Mouse (Mus musculus): ENCODE measurements around the gene Naa25.

The Naa25 gene

DNA sequence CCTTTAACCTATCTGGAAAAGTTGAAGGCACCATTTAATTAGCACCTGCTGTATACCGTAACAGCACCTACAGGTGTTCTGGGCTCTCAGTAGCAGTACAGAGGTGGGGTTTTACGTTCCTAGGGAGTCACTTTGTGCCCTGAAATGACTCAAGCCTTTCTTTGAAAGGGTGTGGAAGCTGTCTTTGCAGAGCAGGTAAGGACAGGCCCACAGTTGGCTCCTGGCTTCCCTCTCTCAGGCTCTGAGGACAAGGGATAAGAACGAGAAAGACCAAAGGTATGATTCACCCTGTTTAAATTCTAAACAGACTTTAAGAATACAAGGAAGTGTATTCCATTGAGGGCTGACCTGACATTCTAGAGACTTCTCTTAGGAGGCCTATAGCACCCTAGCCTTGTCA, 4.3 kb upstream of the Naa25 start:
- DNase-seq (ENCODE audit: low spot score): peak; percentile 57

DNA sequence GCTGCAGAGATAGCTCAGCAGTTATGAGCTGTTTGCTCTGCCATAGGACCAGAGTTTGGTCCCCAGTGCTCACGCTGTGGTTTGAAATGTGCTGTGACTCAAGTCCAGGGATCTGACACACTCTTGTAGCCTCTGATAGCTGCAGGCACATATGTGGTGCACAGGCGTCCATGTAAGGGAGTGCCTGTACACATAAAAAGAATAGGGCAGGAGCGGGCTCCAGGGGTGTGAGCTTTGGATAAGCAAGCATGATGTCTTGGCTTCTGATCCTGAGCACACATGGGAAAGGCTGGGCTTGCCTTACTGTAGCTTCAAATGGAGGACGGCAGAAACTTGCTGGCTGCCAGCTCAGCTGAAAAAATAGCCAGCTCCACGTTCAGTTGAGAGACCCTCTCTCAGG, 2.1 kb upstream of the Naa25 start:
- no peak for DNase-seq (ENCODE audit: low spot score)

DNA sequence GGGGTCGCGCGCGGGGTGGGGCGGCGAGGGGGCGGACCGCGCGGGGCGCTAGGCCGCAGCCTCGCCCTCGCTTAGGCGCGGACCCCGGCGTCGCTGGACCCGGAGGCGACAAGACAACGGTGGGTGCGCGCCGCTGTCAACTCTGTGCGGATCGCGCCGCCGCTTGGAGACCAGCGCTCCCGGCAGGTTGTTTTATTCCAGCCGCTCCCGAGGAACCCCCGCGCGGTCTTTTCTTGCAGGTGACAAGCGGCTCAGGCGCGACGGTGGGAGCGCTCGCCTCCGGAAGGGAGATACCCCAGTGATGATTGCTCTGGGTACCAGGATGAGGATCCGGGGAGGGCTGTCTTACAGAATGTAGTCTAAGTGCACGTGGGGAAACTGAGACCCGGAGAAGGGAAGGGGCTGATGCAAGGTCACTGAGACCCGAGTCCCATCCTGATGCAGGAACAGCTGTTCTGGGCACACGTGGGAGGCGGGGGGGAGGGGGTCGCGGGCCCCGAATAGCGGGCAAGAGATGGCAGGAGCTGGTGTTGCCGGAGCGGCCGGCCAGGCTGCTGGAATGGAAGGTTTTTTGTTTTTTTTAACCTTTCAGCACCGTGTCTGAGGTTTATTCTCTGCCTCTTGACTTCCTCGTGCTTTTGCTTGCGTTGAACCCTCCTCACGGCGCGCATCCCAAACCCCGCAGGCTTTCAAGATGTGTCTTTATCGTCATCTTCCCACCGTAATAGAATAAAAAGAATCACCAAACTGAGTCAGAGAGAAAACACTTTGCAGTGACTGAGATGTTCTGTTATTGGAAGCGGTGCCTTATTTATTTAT, 619 bp downstream of the Naa25 start:
- DNase-seq (ENCODE audit: low spot score): no peak

DNA sequence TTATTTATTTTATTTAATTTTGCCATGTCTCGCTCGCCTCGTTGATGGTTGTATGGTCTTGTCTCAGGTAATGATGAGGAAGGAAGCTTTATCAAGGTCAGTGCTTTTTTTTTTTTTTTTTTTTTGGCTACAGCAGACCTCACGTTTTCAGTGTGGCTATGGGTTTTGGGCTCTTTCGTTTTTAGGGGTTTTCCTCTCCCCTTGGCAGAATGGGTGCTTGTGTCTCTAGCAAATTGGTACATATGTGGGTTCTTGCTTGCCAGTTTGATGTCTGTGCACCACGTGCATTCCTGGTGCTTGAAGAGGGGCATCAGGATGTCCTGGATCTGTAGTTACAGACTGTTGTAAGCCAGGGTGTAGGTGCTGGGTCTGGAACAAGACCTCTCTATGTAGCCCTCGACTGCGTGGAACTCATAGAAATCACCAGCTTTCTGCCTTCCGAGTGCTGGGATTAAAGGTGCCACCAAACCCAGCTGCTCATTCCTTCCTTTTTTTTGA, 1.3 kb downstream of the Naa25 start:
- DNase-seq (ENCODE audit: low spot score): no peak

DNA sequence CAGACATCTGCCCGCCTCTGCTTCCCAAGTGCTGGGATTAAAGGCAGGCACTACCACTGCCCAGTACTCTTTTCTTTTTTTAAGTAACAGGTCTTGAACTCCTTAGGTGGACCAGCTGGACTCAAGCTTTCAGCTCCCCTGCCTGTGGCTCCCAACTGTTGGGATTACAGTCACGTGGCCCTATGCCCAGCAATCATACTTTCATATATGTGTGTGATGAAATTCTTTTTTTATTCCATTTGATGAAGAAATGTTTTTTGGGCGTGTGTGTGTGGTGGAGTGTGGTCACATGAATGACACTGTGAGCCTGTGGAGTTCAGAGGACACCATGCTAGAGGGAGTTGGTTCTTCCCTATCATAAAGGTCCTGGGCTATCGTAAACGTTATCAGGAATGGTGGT, 1.8 kb downstream of the Naa25 start:
- no peak for DNase-seq (ENCODE audit: low spot score)

DNA sequence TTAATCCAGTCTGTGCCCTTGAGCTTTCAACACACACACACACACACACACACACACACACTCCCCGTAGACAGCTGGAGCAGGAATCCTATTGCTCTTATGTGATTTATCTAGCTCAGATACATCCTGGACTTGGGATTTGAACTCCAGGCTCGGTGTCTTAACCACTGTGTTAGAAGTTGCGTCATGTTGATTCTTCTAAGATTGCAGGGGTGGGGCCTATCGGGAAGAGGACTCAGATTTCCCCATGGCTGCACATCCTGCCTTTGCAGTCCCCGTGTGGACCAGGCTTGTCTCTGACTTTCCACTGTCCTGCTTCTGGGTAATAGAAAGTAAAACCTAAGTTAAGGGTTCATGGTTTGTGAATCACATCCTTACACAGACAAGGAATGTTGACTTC, 2.3 kb downstream of the Naa25 start:
- DNase-seq (ENCODE audit: low spot score): no peak

DNA sequence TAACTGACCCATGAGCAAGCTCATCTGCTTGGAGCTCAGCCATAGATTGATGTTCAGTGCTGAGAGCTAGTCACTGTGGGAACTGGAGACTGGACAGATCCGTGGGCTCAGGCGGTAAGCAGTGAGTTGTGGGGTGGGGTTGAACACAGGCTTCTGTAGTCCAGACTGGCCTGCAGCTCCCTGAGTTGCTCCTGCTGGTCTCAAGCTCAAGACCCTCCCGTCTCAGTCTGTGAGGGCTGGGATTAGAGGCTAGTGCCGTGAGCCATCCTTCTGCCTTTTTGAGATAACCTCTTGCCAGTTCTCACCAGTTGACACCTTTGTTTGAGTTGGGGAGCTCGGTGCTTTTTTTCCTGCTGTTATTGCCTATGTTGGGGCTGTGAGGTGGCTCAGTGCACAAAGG, 3.1 kb downstream of the Naa25 start:
- DNase-seq (ENCODE audit: low spot score): no peak

DNA sequence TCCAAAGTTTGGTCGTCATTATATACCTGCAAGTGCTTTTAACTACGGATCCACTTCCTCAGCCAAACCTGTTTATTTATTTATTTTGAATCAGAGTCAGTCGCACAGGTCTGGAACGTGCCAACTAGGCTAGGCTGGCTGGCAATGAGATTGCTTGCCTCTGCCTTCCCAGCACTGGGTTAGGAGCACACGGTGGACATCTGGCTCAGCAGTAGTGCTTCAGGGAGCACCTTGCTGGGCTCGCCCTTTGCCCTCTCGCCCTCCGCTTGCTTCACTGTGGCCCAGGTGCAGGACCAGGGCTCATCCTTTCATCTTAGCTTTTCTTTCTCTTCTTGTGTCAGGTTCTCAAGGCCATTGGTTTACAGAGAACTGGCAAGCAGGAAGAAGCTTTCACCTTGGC, 10.1 kb downstream of the Naa25 start:
- no peak for DNase-seq (ENCODE audit: low spot score)

DNA sequence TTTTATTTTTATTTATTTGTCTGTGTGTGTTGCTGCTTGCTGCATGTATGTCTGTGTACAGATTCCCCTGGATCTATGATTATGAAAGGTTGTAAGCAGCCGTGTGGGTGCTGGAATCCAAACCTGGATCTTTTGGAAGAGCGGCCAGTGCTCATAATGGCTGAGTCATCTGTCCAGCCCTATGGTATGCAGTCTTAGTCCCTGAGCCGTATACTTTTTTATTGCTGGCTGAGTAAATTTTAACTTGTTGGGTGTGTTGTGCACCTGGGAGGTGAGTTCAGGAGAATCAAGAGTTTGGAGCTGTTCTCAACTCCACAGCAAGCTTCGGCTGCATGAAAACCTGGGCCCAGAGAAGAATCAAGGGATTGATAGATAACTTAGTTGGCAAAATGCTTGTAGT, 13.2 kb downstream of the Naa25 start:
- no peak for DNase-seq (ENCODE audit: low spot score)

DNA sequence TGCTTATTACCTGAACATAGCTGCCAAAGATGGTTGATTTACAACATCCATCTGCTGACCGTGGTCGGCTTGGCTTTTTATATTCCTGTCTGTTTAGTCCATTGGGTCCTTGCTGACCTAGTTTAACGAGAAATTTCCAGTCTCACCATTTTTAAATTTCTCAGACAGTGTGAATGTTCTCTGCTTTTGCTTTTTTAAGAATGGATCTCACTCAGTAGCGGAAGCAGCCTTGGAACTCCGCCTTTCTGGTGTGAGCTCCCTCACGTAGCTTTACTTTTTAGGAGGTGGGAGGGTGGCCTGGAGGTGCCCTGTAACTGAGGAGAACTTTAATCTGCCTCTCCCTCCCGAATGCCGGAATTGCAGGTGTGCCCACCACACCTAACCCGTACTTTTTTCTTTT, 23.0 kb downstream of the Naa25 start:
- DNase-seq (ENCODE audit: low spot score): no peak

DNA sequence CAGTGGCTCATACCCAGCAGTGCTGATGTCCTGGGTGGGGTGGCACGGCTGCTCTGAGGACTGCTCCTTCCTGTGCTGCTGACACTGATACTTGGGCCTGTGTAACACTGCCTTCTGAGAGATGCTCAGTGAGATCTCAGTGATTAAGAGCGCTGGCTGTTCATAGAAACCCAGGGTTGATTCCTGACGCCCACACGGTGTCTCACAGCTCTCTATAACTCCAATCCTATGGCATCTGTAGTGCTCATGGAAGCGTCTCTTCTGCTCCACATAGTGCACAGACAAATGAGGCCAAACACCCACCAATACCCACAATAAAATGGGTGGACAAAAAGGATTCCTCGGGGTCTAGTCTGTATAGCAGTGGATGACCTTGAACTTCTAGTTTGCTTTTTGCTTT, 25.1 kb downstream of the Naa25 start:
- no peak for DNase-seq (ENCODE audit: low spot score)

DNA sequence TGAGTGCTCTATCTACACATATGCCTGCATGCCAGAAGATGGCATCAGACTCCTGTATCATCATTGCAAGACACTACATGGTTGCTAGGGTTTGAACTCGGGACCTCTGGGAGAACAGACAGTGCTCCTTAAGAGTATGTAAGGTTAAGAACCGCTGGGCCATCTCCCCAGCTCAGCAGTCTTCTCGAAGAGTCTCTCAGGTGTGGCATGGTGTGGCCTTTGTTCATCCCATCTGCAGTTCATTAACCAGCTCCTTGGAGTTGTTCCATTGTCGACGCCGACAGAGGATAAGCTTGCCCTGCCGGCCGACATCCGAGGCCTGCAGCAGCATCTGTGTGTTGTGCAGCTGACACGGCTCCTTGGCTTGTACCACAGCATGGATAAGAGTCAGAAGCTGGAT, 25.6 kb downstream of the Naa25 start:
- no peak for DNase-seq (ENCODE audit: low spot score)

DNA sequence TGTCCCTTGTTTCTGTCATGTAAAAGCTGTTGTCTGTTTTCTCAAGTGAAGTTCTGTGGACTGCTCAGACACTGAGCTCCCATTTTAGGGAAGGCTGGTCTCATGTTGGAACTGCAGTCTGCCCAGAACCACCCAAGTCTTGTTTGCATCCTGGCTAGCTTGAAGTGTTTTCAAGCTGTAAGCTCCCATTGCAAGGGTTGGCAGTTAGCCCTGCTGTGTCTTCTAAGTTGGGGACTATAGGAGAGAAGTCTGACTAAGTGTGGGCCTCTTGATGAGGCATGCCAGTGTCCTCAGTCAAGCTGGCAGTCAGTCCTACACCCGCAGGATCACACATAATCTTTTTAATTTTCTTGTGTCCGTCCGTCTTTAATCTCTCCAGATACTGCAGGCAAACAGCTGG, 31.2 kb downstream of the Naa25 start:
- no peak for DNase-seq (ENCODE audit: low spot score)

DNA sequence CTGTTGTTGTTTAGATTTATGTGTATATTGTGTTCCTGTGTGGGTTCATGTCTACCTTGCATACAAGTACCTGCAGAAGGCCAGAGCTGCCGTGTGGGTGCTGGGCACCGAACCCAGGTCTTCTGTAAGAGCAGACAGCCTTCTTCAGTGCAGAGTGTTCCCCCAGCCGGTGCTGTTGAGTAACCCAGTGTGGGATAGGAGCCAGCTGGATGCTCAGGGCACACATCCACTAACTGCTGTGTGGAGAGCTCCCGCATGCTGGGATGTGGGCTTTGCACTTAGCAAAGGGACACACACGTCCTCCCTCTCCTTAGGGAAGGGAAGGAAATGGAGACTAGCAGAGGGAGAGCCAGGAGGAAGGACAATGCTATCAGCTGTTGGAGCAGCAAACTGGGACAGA, 40.4 kb downstream of the Naa25 start:
- DNase-seq (ENCODE audit: low spot score): no peak

DNA sequence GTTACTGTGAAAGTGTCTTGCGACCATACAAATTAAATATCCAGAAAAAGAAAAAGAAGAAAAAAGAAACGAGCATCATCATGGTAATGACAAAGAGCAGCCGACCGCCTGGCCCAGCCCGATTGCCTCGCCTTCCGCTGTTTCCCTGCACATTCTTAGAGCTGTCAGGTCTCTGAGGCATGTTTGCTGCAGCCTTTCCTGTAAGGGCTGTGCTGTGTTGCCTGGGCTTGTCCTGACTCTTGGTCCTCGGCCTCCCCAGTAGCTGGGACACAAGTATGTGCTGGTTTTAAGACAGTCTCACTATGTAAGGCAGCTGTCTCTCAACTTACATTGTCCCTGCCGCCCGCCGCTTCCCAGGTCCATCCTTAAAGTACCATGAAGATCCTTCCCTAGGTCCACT, 41.0 kb downstream of the Naa25 start:
- DNase-seq (ENCODE audit: low spot score): peak; percentile 52

DNA sequence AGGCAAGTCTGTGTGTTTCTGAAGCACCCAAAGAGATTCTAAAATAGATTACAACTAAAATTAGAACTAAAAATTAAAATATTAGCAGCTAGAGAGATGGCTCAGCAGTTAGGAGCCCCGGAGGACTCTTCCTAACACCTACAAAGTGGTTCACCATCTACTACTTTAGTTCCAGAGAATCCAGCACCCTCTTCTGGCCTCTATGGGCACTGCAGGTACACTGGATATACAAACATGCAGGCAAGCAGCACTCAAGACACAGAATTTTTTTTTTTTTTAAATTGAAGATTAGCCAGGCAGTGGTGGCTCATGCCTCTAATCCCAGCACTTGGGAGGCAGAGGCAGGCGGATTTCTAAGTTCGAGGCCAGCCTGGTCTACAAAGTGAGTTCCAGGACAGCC, 45.8 kb downstream of the Naa25 start:
- peak; percentile 36 for DNase-seq (ENCODE audit: low spot score)

DNA sequence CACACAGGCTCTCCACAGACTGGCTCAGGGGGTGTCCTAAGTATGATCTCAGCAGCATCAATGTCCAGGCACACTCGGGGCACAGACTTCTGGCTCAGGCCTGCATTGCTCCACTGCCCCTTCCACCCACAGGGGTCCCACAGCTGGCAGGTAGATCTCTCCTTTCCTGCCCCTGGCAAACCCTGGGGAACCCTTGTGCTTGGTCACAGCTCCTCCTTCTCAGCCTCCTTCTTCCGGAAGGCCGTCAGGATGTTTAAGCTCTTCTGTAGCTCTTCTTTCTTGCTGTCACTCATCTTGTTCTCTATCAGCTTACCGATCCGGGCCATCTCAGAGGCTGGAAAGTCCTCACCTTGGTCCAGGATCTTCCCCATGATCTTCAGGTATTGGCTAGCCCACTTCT, 47.1 kb downstream of the Naa25 start:
- DNase-seq (ENCODE audit: low spot score): no peak

DNA sequence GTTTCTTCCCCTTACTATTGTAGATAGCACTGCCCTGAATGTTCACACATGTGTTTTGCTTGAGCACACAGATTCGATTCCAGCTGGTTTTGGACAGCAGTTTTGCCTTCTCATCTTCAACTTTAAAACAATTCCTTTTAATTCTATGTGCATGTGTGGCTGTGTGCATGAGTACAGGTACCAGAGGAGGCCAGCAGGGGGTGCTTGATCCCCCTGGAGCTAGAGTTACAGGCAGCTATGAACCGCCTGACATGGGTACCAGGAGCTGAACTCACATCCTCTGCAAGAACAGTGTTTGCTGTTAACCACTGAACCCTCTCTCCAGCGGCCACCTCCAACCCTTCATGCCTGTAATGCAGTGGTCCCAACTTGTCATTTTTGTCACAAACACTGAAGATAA, 50.7 kb downstream of the Naa25 start:
- no peak for DNase-seq (ENCODE audit: low spot score)

DNA sequence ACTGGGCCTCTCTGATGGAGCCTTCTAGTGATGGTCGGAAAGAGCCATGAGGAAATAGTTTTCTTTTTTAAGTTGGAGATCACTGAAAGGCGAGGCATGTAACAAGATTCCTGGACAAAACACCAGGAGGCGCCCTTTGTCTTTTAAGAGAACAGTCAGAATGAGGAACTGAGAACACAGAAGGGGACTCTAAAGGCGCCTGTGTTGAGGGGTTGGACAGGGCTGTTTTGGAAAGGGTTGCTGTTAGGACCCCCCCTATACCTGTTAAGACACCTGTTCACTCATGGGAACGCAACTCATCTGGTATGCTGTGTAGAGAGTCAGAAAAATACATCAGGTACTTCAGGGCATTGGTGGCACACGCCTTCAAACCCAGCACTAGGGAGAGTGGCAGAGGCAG, 52.2 kb downstream of the Naa25 start:
- peak; percentile 68 for DNase-seq (ENCODE audit: low spot score)

DNA sequence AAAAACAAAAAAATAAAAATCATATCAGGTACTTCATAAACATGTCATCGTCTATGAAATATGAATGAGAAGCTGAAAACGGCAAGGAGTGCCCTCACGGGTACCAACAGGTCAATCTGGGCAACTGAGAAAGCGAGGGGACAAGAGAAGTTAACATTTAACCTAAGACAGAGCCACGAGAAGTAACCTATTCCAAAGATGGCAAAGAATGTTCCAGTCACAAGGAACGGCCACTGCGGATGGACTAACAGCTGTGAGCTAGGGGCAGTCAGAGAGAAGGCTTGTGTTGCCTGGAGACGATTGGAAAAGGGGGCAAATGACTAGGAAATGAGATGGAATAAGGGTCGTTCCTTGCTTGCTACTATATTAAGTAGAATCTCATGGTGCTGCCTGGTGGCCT, 52.7 kb downstream of the Naa25 start:
- DNase-seq (ENCODE audit: low spot score): no peak

DNA sequence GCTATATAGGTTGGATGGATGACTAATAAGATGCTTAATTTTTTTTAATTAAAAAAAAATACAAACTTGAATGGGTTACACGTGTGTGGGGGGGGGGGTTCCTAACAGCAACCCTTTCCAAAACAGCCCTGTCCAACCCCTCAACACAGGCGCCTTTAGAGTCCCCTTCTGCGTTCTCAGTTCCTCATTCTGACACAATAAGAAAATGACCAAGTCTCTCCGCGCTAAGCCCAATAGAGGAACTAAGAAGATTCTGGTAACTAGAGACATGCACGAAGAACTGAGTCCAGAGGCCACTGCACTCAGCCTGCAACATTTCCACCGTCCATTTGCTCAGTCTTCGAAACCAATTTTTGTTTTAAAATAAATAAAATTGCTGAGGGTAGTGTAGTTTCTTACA, 53.5 kb downstream of the Naa25 start:
- DNase-seq (ENCODE audit: low spot score): no peak

DNA sequence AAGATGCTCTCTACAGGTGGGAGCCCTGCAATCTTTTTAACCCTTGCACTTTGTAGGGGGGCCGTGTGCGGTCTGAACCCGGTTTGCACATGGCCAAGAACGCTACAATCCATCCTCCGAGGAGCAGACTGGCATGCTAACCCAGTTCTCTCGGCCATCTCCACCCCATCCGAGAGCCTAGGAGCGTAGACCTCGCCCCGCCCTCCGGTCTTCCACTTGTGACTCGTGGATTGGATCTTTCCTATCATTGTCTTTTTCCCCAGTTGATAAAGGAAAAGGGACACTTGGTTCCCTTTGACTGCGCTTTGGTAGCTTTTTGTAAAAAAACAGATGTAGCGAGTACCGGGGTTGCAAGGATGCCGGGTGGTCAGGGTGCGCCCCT, 53.9 kb downstream of the Naa25 start, which contains the start of gene Tmem116:
Gene Tmem116, plus strand, starts transcription at position 250 of the 382 bp plus-strand sequence.
- DNase-seq (ENCODE audit: low spot score): peak; percentile 32

DNA sequence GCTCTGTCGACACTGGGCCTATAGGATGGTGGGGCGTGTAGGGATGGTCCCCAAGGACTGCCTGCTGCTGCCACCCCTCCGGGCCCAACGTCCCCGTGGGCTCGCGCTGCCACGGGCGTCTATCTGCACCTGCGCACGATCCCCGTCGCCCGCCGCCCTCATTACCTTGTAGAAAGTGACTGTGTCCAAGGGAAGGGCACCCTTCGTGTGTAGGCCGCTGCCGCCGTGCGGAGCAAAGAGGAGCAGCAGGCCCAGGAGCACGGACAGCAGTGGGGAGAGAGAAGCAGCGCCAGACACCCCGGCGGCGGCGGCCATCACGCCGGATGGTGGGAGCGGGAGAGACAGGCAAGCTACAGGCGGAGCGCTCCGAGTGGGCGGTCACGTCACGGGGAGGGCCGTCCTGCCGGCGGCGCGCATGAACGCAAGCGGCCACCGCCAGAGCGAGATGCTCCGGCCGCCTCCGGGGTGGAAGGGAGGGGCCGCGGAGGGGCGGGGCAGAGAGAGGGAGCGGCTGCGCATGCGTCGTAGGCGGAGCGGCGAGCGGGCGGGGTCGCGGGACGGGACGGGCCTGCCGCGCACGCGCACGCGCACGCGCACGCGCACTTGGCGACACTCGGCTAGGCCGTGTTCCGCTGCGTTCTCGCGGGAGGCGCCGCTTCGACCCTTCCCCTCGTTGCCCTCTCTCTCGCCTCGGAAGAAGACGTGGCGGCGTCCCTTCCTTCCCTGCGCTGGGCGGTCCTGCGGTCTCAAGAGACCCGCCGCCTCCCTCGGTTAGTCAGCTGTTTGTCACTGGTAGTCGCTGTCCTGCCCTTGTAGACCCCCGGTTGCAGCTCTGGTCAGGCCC, 54.5 kb downstream of the Naa25 start, which contains the start of gene Erp29:
Gene Erp29, minus strand, starts transcription at position 481 of the 844 bp plus-strand sequence.
- DNase-seq (ENCODE audit: low spot score): peak; percentile 98

All from urinary bladder, postnatal 14 days (tissue).